Mouse (Mus musculus) CD4-positive naive resting alpha-beta T cell, adult 76 days (primary cell): ENCODE results near the gene Sccpdh. TPM values are rescaled to one million over a fixed set of nuclear protein-coding genes. Genes with fewer than 3 reads are reported as not detected.

Experiments used
- total RNA-seq: library from RNA; stranded (reverse); gene quantifications from one replicate; pipeline ENCODE4 v1.2.4, GENCODE M21; 2023

The Sccpdh gene
- 0.59 TPM for total RNA-seq

GRCm38 (mm10) chr1:179668013-179668805 is at the start of gene Sccpdh:
Gene Sccpdh (plus strand): TSS chr1:179668210.

Other genes with a start within 250 kb of the Sccpdh start
- gene Smyd3, start 150.2 kb upstream of the Sccpdh start, total RNA-seq, result 62.3 TPM
- gene Tfb2m, start 121.9 kb upstream of the Sccpdh start, total RNA-seq, result 44.6 TPM
- 74.5 TPM for gene Cnst, start 121.8 kb upstream of the Sccpdh start, total RNA-seq
- gene Kif28, start 77.1 kb downstream of the Sccpdh start, total RNA-seq, result 0.21 TPM
- not detected for gene Gm10518, start 135.2 kb downstream of the Sccpdh start, total RNA-seq
- 117 TPM for gene Ahctf1, start 135.5 kb downstream of the Sccpdh start, total RNA-seq